Mouse (Mus musculus) monocyte, adult 59 days (primary cell): ENCODE results near the gene Nubpl. TPM values are rescaled to one million over a fixed set of nuclear protein-coding genes. Genes with fewer than 3 reads are reported as not detected.

Source experiments
- total RNA-seq, 2 experiments: library from RNA; stranded (reverse); gene quantifications; one replicate each; pipeline ENCODE4 v1.2.4; 2023

Gene Nubpl
- 1 to 10 TPM; 1.6 to 4.3 TPM for total RNA-seq

DNA sequence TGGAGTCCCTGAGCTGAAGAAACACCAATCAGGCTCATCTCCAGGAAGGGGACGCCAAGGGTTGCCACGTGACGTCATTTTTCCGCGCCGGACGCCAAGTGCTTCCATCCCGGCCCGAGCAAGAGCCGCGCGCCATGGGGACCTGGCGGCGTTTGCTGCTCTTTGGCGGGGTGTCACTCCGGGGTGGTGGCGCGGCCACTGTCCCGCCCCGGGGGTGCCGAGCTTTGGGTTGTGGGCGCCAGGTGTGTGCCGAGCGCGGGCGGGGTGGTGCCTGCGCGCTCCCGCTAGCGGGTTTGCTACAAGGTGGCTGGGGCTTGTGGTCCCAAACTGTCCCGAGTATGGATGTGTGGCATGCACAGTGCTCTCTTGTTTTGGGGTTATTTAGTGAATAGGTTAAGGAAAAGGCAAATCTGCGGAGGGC is at the start of gene Nubpl:
Gene Nubpl, plus strand, starts transcription at position 88 of the 421 bp plus-strand sequence.

Other genes with a start within 250 kb of the Nubpl start
- gene Heatr5a, start 126.4 kb upstream of the Nubpl start, total RNA-seq, result 10 to 100 TPM; 76.9 to 79.1 TPM
- gene Dtd2, start 91.2 kb upstream of the Nubpl start, total RNA-seq, result 1 to 10 TPM; 4.0 to 4.9 TPM
- gene Gpr33, start 69.7 kb upstream of the Nubpl start, total RNA-seq, result under 1 TPM in 1 of 2 experiments, not detected in 1; 0.39 TPM